Mouse (Mus musculus) NIH3T3 (cell line): ENCODE measurements around the gene Cebpg.
A peak's percentile ranks its signal among the peaks of the same experiment; 100 is the strongest.

Experiments
- DNase-seq: peaks from one replicate; pipeline ENCODE4 v3.0.0-alpha.2; 2012; ENCODE audit warnings: low read depth

Gene Cebpg

GRCm38 (mm10) chr7:35025409-35026275 lies 30.7 kb downstream of the Cebpg start:
- peak; percentile 82 for DNase-seq

GRCm38 (mm10) chr7:35024426-35024825 lies 31.9 kb downstream of the Cebpg start:
- DNase-seq, result no peak

GRCm38 (mm10) chr7:35023251-35023650 lies 33.1 kb downstream of the Cebpg start:
- DNase-seq, result no peak

GRCm38 (mm10) chr7:35021365-35021764 lies 35.0 kb downstream of the Cebpg start:
- DNase-seq, result no peak

- DNase-seq, result peak; percentile 47
These were observed 41.1 kb downstream of the Cebpg start for GRCm38 (mm10) chr7:35015252-35015651.

GRCm38 (mm10) chr7:35013228-35013627 lies 43.1 kb downstream of the Cebpg start:
- no peak for DNase-seq

GRCm38 (mm10) chr7:35006661-35007060 lies 49.7 kb downstream of the Cebpg start:
- DNase-seq, result no peak

GRCm38 (mm10) chr7:35003171-35003737 lies 53.1 kb downstream of the Cebpg start:
- no peak for DNase-seq

- peak; percentile 61 for DNase-seq
These were observed 55.5 kb downstream of the Cebpg start for GRCm38 (mm10) chr7:35000839-35001238.
